Mouse (Mus musculus) forebrain, embryonic 12.5 days (tissue): Measurements from ENCODE around the gene Ctr9. TPM values are rescaled to one million over a fixed set of nuclear protein-coding genes. Genes with fewer than 3 reads are reported as not detected.

Experiments
- ATAC-seq: fragments of 200-750 bp; cut with Nextera tagmentation; 2 replicates; pipeline ENCODE4 v1.8.0; 2017; ENCODE audit warnings: moderate TSS enrichment; ENCODE audit not compliant: low FRiP score
- H3K27ac ChIP-seq: fragments of 300-500 bp; sonication (generic); 2 replicates; pipeline ENCODE4 v1.5.1; 2016; ENCODE audit warnings: mild to moderate bottlenecking
- H3K27me3 ChIP-seq: fragments of 300-500 bp; sonication (generic); 2 replicates; pipeline ENCODE4 v1.6.1; 2016; ENCODE audit warnings: mild to moderate bottlenecking
- H3K36me3 ChIP-seq: fragments of 300-500 bp; sonication (generic); replicated peaks from 2 replicates; pipeline ENCODE4 v1.6.1; 2016; ENCODE audit warnings: mild to moderate bottlenecking
- H3K4me1 ChIP-seq: fragments of 300-500 bp; sonication (generic); 2 replicates; pipeline ENCODE4 v1.6.1; 2016
- H3K4me2 ChIP-seq: fragments of 300-500 bp; sonication (generic); 2 replicates; pipeline ENCODE4 v1.6.1; 2016; ENCODE audit warnings: mild to moderate bottlenecking, moderate library complexity
- H3K4me3 ChIP-seq: fragments of 300-500 bp; sonication (generic); replicated peaks from 2 replicates; pipeline ENCODE4 v1.5.1; 2016; ENCODE audit warnings: mild to moderate bottlenecking
- H3K9ac ChIP-seq: fragments of 300-500 bp; sonication (generic); 2 replicates; pipeline ENCODE4 v1.6.1; 2016; ENCODE audit warnings: mild to moderate bottlenecking
- H3K9me3 ChIP-seq: fragments of 300-500 bp; sonication (generic); 2 replicates; pipeline ENCODE4 v1.6.1; 2016
- WGBS: fragments of 180-500 bp; shearing (Covaris S2); methylation state at CpG from one replicate; pipeline ENCODE4 v1.1.7; 2016; 5-methylcytosine and 5-hydroxymethylcytosine counted together
- polyA plus RNA-seq: library from polyadenylated mRNA; unstranded; fragments of >200 nt; fragmentation: Nextera tagmentation; extraction: Ambion mirVana; gene quantifications from 2 replicates; pipeline ENCODE4 v1.2.1, GENCODE M21; 2016

The Ctr9 gene
- polyA plus RNA-seq, 1 experiment from 2014 or later: 93.1 TPM

DNA sequence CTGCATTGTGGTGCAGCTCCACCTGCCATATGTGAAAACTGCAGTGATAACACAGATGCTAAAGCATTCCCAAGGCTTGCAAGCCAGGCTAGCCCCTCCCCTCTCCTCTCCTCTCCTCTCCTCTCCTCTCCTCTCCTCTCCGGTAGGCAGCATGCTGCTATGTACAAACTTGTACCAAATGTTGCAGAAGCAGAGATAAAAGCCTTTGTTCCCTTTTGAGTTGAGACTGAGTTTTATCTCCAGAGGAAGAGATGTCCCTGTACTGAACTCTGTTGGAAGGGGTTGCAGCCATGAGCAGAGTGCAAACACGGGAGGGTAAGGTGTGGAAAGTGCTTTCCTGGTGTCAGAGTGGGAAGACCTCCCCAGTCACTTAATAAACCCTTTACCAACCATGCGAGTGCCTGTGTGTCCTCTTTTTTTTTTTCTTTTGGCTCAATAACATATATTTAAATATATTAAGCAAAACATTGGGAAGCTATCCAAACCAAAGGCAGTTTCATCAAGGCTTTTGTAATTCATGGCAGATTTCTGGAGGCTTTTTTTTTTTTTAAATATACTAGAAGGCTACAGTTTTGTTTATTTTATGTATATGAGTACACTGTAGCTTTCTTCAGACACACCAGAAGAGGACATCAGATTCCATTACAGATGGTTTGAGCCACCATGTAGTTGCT is 27.4 kb downstream of the Ctr9 start:
- 87% methylated on average over 3 of the region's 3 CpGs for WGBS
- Histone ChIP-seq H3K27me3 (no peaks in the 10 kb centered on the region), H3K36me3 (peaks cover 60% of the 10 kb centered on the region), H3K27ac (no peak overlapping the region), H3K4me1 (0 out of 2 replicates have a peak, but pooled peaks cover 5% of the 10 kb centered on the region), H3K9me3 (no peaks in the 10 kb centered on the region), H3K9ac (no peak overlapping the region), H3K4me3 (no peak overlapping the region), H3K4me2 (no peak overlapping the region)
- ATAC-seq: no peak

GRCm38 (mm10) chr7:111059527-111059926 is 30.8 kb downstream of the Ctr9 start:
- Histone ChIP-seq H3K4me1 (0 out of 2 replicates have a peak, but pooled peaks cover 5% of the 10 kb centered on the region), H3K9me3 (0 out of 2 replicates have a peak, but pooled peaks cover 5% of the 10 kb centered on the region), H3K27ac (no peak overlapping the region), H3K4me2 (no peak overlapping the region), H3K4me3 (no peak overlapping the region), H3K9ac (no peak overlapping the region), H3K27me3 (no peaks in the 10 kb centered on the region), H3K36me3 (peaks cover 36% of the 10 kb centered on the region)
- 69% methylated on average over 5 of the region's 5 CpGs for WGBS
- no peak for ATAC-seq

DNA sequence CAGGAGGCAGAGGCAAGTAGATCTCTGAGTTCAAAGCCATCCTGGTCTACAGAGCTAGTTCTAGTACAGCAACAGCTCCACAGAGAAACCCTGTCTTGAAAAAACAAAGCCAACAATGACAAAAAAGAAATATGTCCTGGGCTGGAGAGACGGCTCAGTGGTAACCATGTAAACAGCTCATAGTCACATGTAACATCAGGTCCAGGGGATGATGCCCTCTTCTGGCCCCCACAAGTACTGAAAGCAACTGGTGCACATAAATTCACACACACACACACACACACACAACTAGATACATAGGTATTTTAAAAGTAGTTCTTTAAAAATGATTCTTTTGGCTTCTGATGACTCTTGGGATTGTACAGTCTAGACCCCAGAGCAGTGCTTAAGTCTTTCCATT is 34.2 kb downstream of the Ctr9 start:
- Histone ChIP-seq H3K36me3 (peaks cover 16% of the 10 kb centered on the region), H3K27ac (no peak overlapping the region), H3K9ac (no peak overlapping the region), H3K4me2 (no peak overlapping the region), H3K9me3 (peaks cover 10% of the 10 kb centered on the region), H3K27me3 (no peaks in the 10 kb centered on the region), H3K4me3 (no peak overlapping the region), H3K4me1 (0 out of 2 replicates have a peak, but pooled peaks cover 5% of the 10 kb centered on the region)
- 97% methylated on average over 1 of the region's 1 CpGs for WGBS
- no peak for ATAC-seq

- Histone ChIP-seq H3K27me3 (no peaks in the 10 kb centered on the region), H3K36me3 (peaks cover 61% of the 10 kb centered on the region), H3K27ac (no peak overlapping the region), H3K9ac (no peak overlapping the region), H3K9me3 (peaks cover 17% of the 10 kb centered on the region), H3K4me1 (no peaks in the 10 kb centered on the region), H3K4me3 (no peak overlapping the region), H3K4me2 (no peak overlapping the region)
- no peak for ATAC-seq
- 98% methylated on average over 3 of the region's 3 CpGs for WGBS
These were observed 39.4 kb downstream of the Ctr9 start for GRCm38 (mm10) chr7:111068181-111068580.

- no peaks in the 10 kb centered on the region for H3K27me3 ChIP-seq
- H3K4me3 ChIP-seq: no peak overlapping the region
- H3K36me3 ChIP-seq: peaks cover 69% of the 10 kb centered on the region
- H3K9me3 ChIP-seq: peaks cover 12% of the 10 kb centered on the region
- no peak overlapping the region for H3K4me2 ChIP-seq
- peak; percentile 51; the same call in 1 of the 2 replicates for ATAC-seq
- no peak overlapping the region for H3K27ac ChIP-seq
- H3K9ac ChIP-seq: no peak overlapping the region
- 92% methylated on average over 7 of the region's 7 CpGs for WGBS
- H3K4me1 ChIP-seq: no peaks in the 10 kb centered on the region
These were observed 40.9 kb downstream of the Ctr9 start for GRCm38 (mm10) chr7:111069439-111070166.

GRCm38 (mm10) chr7:111070167-111070496 is 41.4 kb downstream of the Ctr9 start:
- Histone ChIP-seq H3K4me3 (no peak overlapping the region), H3K9ac (no peak overlapping the region), H3K4me2 (no peak overlapping the region), H3K27me3 (no peaks in the 10 kb centered on the region), H3K9me3 (peaks cover 12% of the 10 kb centered on the region), H3K4me1 (no peaks in the 10 kb centered on the region), H3K27ac (no peak overlapping the region), H3K36me3 (peaks cover 74% of the 10 kb centered on the region)
- ATAC-seq: peak; percentile 34; the same call in 1 of the 2 replicates
- WGBS: 95% methylated on average over 2 of the region's 2 CpGs

DNA sequence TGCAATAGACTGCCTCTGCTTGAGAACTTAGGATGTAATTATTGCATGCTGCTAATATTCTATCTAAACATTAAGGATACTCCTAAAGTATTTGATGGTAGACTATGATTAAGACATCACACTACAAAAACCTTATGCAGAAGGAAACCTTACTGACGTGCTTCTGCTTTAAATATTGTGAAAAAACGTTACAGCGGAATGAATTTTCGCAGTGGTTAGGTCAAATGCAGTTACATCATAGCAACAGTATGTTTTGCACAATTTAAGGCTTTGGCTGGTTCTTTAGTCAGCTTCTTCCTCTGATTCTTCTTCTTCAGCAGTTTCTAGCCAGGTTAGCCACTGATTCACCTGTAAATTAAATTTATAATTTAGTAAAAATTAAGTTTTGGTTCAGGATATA is 43.7 kb downstream of the Ctr9 start:
- Histone ChIP-seq H3K4me2 (no peak overlapping the region), H3K27me3 (no peaks in the 10 kb centered on the region), H3K9me3 (peaks cover 12% of the 10 kb centered on the region), H3K36me3 (peaks cover 94% of the 10 kb centered on the region), H3K9ac (no peak overlapping the region), H3K4me1 (no peaks in the 10 kb centered on the region), H3K27ac (no peak overlapping the region), H3K4me3 (no peak overlapping the region)
- 95% methylated on average over 4 of the region's 4 CpGs for WGBS
- ATAC-seq: no peak

- H3K36me3 ChIP-seq: peaks cover 94% of the 10 kb centered on the region
- H3K9me3 ChIP-seq: no peaks in the 10 kb centered on the region
- no peak overlapping the region for H3K4me3 ChIP-seq
- WGBS: 97% methylated on average over 4 of the region's 4 CpGs
- H3K4me1 ChIP-seq: peaks cover 11% of the 10 kb centered on the region
- H3K27me3 ChIP-seq: no peaks in the 10 kb centered on the region
- H3K4me2 ChIP-seq: no peak overlapping the region
- no peak overlapping the region for H3K27ac ChIP-seq
- no peak overlapping the region for H3K9ac ChIP-seq
- no peak for ATAC-seq
These were observed 46.5 kb downstream of the Ctr9 start for GRCm38 (mm10) chr7:111075288-111075687.

DNA sequence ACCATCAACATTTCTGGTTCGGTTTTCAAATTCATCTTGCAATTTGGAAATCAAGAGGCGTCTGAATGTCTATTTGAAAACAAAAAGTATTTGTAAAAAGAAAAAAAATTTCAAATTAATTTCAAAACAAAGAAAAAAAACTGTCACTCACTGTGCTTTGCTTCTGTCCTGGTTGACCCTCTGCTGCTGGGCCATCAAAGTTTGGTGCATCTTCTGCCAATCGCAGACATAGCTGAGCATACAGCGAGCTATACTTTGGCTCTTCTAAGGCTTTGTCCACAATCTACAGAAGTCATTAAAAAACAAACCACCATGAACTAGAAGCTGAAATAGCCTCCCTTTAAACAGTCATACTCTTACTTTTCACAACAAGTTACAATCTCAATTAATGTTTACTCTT is 49.5 kb downstream of the Ctr9 start:
- Histone ChIP-seq H3K4me2 (no peak overlapping the region), H3K27ac (no peak overlapping the region), H3K9ac (no peak overlapping the region), H3K36me3 (peaks cover 79% of the 10 kb centered on the region), H3K4me3 (no peak overlapping the region), H3K27me3 (no peaks in the 10 kb centered on the region), H3K4me1 (peaks cover 22% of the 10 kb centered on the region), H3K9me3 (no peaks in the 10 kb centered on the region)
- WGBS: 94% methylated on average over 4 of the region's 4 CpGs
- ATAC-seq: no peak

DNA sequence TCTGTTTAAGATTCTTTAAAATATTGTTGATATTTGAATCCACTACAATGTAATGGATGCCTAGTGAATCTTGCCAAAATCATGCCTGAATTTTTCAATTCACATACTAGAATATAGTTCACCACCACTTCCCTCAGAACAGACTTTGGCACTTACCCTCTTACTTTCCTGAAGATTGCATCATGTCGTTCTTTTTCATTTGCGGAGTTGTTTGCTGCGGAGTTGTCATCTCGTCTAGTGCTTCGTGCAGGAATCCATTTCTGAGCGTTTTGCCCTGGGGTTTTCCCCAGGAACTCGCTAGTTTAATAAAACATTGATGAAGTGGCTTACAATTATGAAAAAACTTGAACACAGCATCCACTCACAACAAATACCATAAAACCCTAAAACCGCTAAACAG is 51.3 kb downstream of the Ctr9 start:
- 96% methylated on average over 8 of the region's 8 CpGs for WGBS
- H3K36me3 ChIP-seq: peaks cover 62% of the 10 kb centered on the region
- H3K4me1 ChIP-seq: peaks cover 22% of the 10 kb centered on the region
- H3K9me3 ChIP-seq: no peaks in the 10 kb centered on the region
- peak overlapping the region; percentile 78 for H3K4me2 ChIP-seq
- no peaks in the 10 kb centered on the region for H3K27me3 ChIP-seq
- no peak overlapping the region for H3K9ac ChIP-seq
- H3K4me3 ChIP-seq: peak overlapping the region; percentile 99; the same call in 1 of the 2 replicates
- H3K27ac ChIP-seq: no peak overlapping the region
- no peak for ATAC-seq

GRCm38 (mm10) chr7:111080876-111081275 is 52.1 kb downstream of the Ctr9 start:
- Histone ChIP-seq H3K4me1 (peaks cover 22% of the 10 kb centered on the region), H3K36me3 (peaks cover 55% of the 10 kb centered on the region), H3K27me3 (no peaks in the 10 kb centered on the region), H3K27ac (0 out of 2 replicates have a peak overlapping the region, but pooled peaks have one; percentile 100), H3K4me3 (peak overlapping the region; percentile 99), H3K9ac (peak overlapping the region; percentile 100), H3K4me2 (peak overlapping the region; percentile 78), H3K9me3 (no peaks in the 10 kb centered on the region)
- WGBS: 98% methylated on average over 3 of the region's 3 CpGs
- no peak for ATAC-seq

GRCm38 (mm10) chr7:111082043-111082821 is 53.5 kb downstream of the Ctr9 start:
- ATAC-seq: peak; percentile 72
- Histone ChIP-seq H3K4me2 (peak overlapping the region; percentile 78), H3K36me3 (peaks cover 42% of the 10 kb centered on the region), H3K9me3 (no peaks in the 10 kb centered on the region), H3K27ac (peak overlapping the region; percentile 100), H3K9ac (peak overlapping the region; percentile 100), H3K4me3 (peak overlapping the region; percentile 99), H3K27me3 (no peaks in the 10 kb centered on the region), H3K4me1 (peaks cover 22% of the 10 kb centered on the region)
- WGBS: under 1% methylated on average over 82 of the region's 83 CpGs
